Mouse (Mus musculus) liver, adult (tissue): ENCODE results near the gene Meis1.

Source experiments
- GATA4 ChIP-seq: IDR thresholded peaks from 2 replicates; pipeline ENCODE4 v1.6.1; 2014; ENCODE audit warnings: mild to moderate bottlenecking, low read length; ENCODE audit not compliant: insufficient replicate concordance

Gene Meis1

DNA sequence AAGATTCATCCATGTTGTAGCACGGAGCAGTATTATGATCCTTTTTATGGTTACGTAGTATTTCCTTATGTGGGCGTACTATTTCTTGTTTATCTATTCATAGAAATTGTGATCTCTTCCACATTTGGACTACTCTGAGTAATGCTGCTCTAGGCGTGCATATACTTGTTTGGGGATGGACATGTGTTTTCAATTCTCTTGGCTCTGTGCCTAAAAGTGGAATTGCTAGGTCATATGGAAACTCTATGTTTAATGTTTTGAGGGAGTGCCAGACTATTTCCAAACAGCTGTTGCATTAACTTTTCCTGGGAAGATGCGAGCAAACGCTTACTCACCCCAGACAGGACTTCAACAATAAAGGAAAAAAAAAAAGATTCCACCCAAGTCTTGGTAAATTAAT, 173.3 kb downstream of the Meis1 start:
- no peak for TF ChIP-seq GATA4

DNA sequence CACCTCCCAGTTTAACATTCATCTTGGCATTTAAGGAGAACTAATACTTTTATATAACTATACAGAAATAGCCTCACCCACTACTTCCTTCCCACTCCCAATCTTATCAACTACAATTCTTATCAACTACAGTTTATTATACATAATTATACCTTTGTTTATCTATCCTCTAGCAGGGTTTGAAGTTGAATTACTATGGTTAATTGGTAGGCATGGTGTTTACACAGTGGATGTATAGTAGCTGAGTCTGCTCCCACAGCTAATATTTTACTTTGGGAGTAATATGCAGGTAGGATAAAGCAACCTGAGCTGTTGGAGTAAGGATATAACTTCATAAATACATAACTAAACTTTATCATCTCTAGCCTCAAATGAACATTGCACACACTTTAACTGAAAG, 188.7 kb downstream of the Meis1 start:
- no peak for TF ChIP-seq GATA4
